ENCODE assay signal across 22 mouse cellular contexts in the genomic region with DNA sequence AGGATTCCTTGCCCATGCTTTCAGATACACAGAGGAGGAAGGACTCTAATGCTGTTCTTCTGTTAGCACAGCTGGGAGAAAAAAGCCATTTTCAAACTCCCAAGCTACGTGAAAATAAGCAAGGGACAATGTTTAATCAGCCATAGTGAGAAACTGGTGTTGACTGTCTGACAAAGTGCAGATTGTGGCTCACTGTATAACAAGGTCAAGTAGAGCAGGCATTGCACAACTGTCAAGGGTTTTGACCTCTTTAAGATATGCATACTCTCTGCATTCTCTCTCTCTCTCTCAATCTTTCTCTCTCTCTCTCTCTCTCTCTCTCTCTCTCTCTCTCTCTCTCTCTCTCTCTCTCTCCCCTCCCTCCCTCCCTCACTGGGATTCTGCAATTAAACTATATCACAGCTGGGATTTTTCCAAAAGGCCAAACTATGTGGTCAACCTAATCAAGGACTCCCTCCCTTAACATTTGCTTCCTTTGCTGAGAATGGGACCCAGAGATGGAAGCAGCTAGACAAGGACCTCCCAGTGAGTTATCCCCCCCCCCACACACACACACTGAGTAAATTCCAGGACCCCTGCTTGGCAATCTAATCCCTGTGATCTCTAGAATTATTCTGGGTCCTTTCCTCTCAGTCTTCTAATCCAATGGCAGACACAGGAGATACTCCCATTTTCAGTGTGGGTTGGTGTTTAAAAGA.
A peak's percentile ranks its signal among the peaks of the same experiment; 100 is the strongest.
DNase-seq lines count a peak whose midpoint lies in the region; ATAC-seq and TF ChIP-seq lines count a peak whose summit lies in the region.
"Had no signal": no experiment of that assay in that cellular context is flagged by ENCODE, and none has a peak within 500 bp of the region (broad histone marks: within the 10 kb centered on the region; RNA-seq: fewer than 3 reads in every experiment).

No protein-coding gene starts in this region.

- H3K9me3 ChIP-seq in lung, embryonic 14.5 days (ENCODE audit: low read depth, low read length), result no peaks in the 10 kb centered on the region
- no peaks in the 10 kb centered on the region for H3K9me3 ChIP-seq in lung, postnatal 0 days (ENCODE audit: low read length)
- H3K9me3 ChIP-seq: embryonic facial prominence, embryonic 12.5 days; forebrain, embryonic 13.5 days; limb, embryonic 13.5 days; liver, embryonic 15.5 days; midbrain, embryonic 15.5 days had no signal

- peak; percentile 6 to 21 for DNase-seq in heart, postnatal 10 days
- no peak for DNase-seq in heart, postnatal 4 days
- DNase-seq in lung, embryonic 14.5 days, result peak; percentile 70
- DNase-seq in lung, postnatal 4 days, result no peak
- DNase-seq in lung, postnatal 0 days (ENCODE audit: low spot score), result peak; percentile 63
- peak; percentile 21 for DNase-seq in lung, postnatal 25 days (ENCODE audit: low spot score)
- DNase-seq in ovary, postnatal 14 days (ENCODE audit: low spot score), result no peak
- DNase-seq: adrenal gland, adult 8-10 months; cerebellum, adult 9-10 months; gastrocnemius, postnatal 10 days; heart, adult 11 months; heart, postnatal 36 days; kidney, adult 8-10 months; layer of hippocampus, postnatal 36 days had no signal

- TF ChIP-seq EP300 in lung, postnatal 0 days (IDR thresholded peaks at IDR 0.05), result no peak

- H3K4me1 ChIP-seq in lung, embryonic 14.5 days (ENCODE audit: insufficient read depth), result no peaks in the 10 kb centered on the region
- H3K4me1 ChIP-seq in lung, postnatal 0 days (ENCODE audit: insufficient read depth, low read depth, low read length), result no peaks in the 10 kb centered on the region
- H3K4me1 ChIP-seq: embryonic facial prominence, embryonic 12.5 days; forebrain, embryonic 13.5 days; limb, embryonic 13.5 days; liver, embryonic 15.5 days; midbrain, embryonic 15.5 days had no signal

- H3K9ac ChIP-seq in lung, embryonic 14.5 days, result no peak overlapping the region
- no peak overlapping the region for H3K9ac ChIP-seq in lung, postnatal 0 days (replicated peaks; ENCODE audit: low read depth)
- H3K9ac ChIP-seq: embryonic facial prominence, embryonic 12.5 days; forebrain, embryonic 13.5 days; limb, embryonic 13.5 days; liver, embryonic 15.5 days; midbrain, embryonic 15.5 days had no signal

- no peak overlapping the region for H3K4me2 ChIP-seq in lung, embryonic 14.5 days
- no peak overlapping the region for H3K4me2 ChIP-seq in lung, postnatal 0 days (replicated peaks; ENCODE audit: low read depth, low read length)
- H3K4me2 ChIP-seq: embryonic facial prominence, embryonic 12.5 days; forebrain, embryonic 13.5 days; limb, embryonic 13.5 days; liver, embryonic 15.5 days; midbrain, embryonic 15.5 days had no signal

- H3K4me3 ChIP-seq in lung, embryonic 14.5 days (ENCODE audit: low read depth, low read length), result no peak overlapping the region
- no peak overlapping the region for H3K4me3 ChIP-seq in lung, postnatal 0 days (ENCODE audit: low read depth, low read length)
- H3K4me3 ChIP-seq: embryonic facial prominence, embryonic 12.5 days; erythroblast, embryonic 14.5 days; forebrain, embryonic 13.5 days; limb, embryonic 13.5 days; liver, embryonic 15.5 days; midbrain, embryonic 15.5 days; myocyte had no signal

- ATAC-seq in lung, embryonic 14.5 days (ENCODE audit: insufficient read depth), result peak; percentile 91
- peak; percentile 78 for ATAC-seq in lung, postnatal 0 days
- ATAC-seq: forebrain, embryonic 13.5 days; hindbrain, embryonic 16.5 days; midbrain, embryonic 15.5 days had no signal

- H3K27me3 ChIP-seq in lung, embryonic 14.5 days (ENCODE audit: insufficient read depth, low read length), result no peaks in the 10 kb centered on the region
- H3K27me3 ChIP-seq in lung, postnatal 0 days (replicated peaks; ENCODE audit: insufficient read depth, low read length), result no peaks in the 10 kb centered on the region
- H3K27me3 ChIP-seq: embryonic facial prominence, embryonic 12.5 days; forebrain, embryonic 13.5 days; limb, embryonic 13.5 days; liver, embryonic 15.5 days; midbrain, embryonic 15.5 days had no signal

- no peak overlapping the region for H3K27ac ChIP-seq in lung, embryonic 14.5 days (ENCODE audit: low read depth)
- no peak overlapping the region for H3K27ac ChIP-seq in lung, postnatal 0 days (ENCODE audit: low read length)
- H3K27ac ChIP-seq: embryonic facial prominence, embryonic 12.5 days; forebrain, embryonic 13.5 days; limb, embryonic 13.5 days; liver, embryonic 15.5 days; midbrain, embryonic 15.5 days had no signal

- no peak for TF ChIP-seq CTCF in lung, embryonic 14.5 days (IDR thresholded peaks at IDR 0.05; ENCODE audit: low read depth)
- no peak for TF ChIP-seq CTCF in lung, postnatal 0 days (IDR thresholded peaks at IDR 0.05)

- intact Hi-C loops in heart, postnatal 10 days (cut with DNase I), result no loop called here

- no peaks in the 10 kb centered on the region for H3K36me3 ChIP-seq in lung, embryonic 14.5 days (ENCODE audit: insufficient read depth)
- H3K36me3 ChIP-seq in lung, postnatal 0 days (ENCODE audit: insufficient read depth, low read length), result no peaks in the 10 kb centered on the region
- H3K36me3 ChIP-seq: embryonic facial prominence, embryonic 12.5 days; limb, embryonic 13.5 days; liver, embryonic 15.5 days; midbrain, embryonic 15.5 days had no signal

- 24% methylated on average over 1 of the region's 1 CpGs for WGBS in lung, embryonic 14.5 days
- 24% methylated on average over 1 of the region's 1 CpGs for whole genome bisulfite sequencing in lung, postnatal 0 days

Comparison
In these comparisons a context has a peak if more than half of its experiments do, and no peak if none do; other contexts are left out.
1. DNase-seq: peak in heart, postnatal 10 days (2 of 2), lung, embryonic 14.5 days (single experiment), lung, postnatal 0 days (single experiment) and lung, postnatal 25 days (single experiment); none in heart, postnatal 4 days (single experiment), lung, postnatal 4 days (0 of 2) and ovary, postnatal 14 days (single experiment).